Mouse (Mus musculus): ENCODE results near the gene Gipc2. TPM values are rescaled to one million over a fixed set of nuclear protein-coding genes. Genes with fewer than 3 reads are reported as not detected.

Gipc2 gene
- polyA plus RNA-seq, 1 experiment from 2014 or later, result 3.1 TPM

DNA sequence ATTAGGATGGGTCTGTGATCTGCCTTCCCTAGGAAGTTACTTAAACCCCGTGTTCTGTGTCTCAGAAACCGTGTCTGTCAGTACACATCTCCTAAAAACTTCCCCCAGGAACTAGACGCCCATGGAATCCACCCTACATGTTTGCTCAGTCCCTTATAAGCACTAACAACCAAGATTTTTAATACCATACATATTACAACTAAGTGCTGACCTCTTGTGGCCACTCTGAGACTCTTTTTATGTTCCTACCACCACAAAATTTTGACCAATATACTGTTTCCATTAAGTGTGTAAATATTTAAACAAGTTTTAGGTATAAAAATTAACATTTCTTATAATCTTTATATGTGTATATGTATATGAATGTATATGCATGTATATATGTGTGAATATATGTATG, 71.0 kb downstream of the Gipc2 start:
- ATAC-seq (ENCODE audit: insufficient number of reproducible peaks, insufficient read depth, low FRiP score, low TSS enrichment, low read depth), result no peak
- H3K9me3 ChIP-seq, result no peaks in the 10 kb centered on the region
- 0 out of 2 replicates have a peak, but pooled peaks cover 6% of the 10 kb centered on the region for H3K4me1 ChIP-seq
- no peak overlapping the region for H3K9ac ChIP-seq
- peaks cover 8% of the 10 kb centered on the region; the same call in 1 of the 2 replicates for H3K27me3 ChIP-seq
- no peak overlapping the region for H3K4me2 ChIP-seq
- no peak overlapping the region for H3K4me3 ChIP-seq
- no peaks in the 10 kb centered on the region for H3K36me3 ChIP-seq
- WGBS, result 4% methylated on average over 3 of the region's 3 CpGs
- H3K27ac ChIP-seq, result no peak overlapping the region

DNA sequence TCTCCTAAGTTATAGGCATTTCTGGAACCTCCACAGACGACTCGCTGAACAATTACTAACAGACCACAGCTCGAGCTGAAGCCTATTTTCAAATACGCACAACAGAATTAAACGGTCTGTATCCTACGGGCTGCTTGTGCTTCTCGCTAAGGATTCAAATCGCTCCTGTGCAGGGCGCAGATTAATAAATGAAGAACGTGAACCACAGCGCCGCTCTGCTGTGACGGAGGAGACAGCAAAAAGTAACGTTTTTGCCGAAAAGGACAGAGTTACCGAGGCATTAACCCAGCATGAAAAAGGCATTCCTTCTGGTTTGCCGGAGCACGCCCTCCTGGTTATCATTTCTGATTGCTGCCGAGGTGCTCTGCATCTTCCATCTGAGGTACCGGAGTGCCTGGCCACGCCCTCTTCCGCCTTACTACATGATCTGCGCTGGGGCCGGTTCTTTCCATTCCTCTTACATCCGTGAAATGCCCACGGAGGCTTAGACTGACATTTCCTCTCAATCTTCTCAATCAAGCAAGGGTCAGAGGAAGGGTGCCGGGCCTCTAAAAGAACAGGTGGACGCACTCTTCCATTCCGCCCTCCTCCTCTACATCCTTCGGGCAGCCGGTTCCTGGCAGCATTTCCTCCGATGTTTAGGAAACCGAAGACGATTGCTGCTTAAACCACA, 73.5 kb downstream of the Gipc2 start:
- H3K36me3 ChIP-seq, result no peaks in the 10 kb centered on the region
- WGBS, result 40% methylated on average over 34 of the region's 34 CpGs
- peak overlapping the region; percentile 55; the same call in 1 of the 2 replicates for H3K9ac ChIP-seq

DNA sequence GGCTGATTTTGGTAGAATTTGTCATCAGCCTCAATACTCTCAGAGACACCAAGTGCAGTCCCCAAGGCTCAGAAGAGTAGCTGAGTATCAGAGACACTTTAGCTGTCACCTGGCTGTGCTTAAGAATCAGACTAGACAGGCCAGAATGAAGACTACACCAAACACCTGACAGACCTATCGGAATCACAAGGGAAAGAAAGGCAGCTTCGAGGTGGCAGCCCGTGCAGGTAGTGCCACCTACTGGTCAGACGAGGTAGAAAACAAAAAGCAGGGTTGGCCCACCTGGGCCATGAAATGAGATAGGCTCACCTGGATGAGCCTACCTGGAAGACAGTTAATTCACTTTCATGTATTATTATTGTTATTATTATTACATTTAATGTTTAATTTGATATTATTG, 76.9 kb downstream of the Gipc2 start:
- H3K27ac ChIP-seq, result no peak overlapping the region
- no peak overlapping the region for H3K4me2 ChIP-seq
- WGBS, result 2% methylated on average over 4 of the region's 4 CpGs
- no peak overlapping the region for H3K4me3 ChIP-seq
- H3K4me1 ChIP-seq, result 0 out of 2 replicates have a peak, but pooled peaks cover 4% of the 10 kb centered on the region
- H3K9ac ChIP-seq, result no peak overlapping the region
- no peak for ATAC-seq (ENCODE audit: insufficient number of reproducible peaks, insufficient read depth, low FRiP score, low TSS enrichment, low read depth)
- H3K27me3 ChIP-seq, result peaks cover 6% of the 10 kb centered on the region; the same call in 1 of the 2 replicates
- H3K36me3 ChIP-seq, result no peaks in the 10 kb centered on the region
- H3K9me3 ChIP-seq, result no peaks in the 10 kb centered on the region

More for the DNA sequence above, 73.5 kb downstream of the Gipc2 start:
- Histone ChIP-seq H3K4me3 (peak overlapping the region; percentile 40), H3K4me1 (0 out of 2 replicates have a peak, but pooled peaks cover 5% of the 10 kb centered on the region), H3K27me3 (peaks cover 8% of the 10 kb centered on the region; the same call in 1 of the 2 replicates), H3K4me2 (peak overlapping the region; percentile 59), H3K9me3 (no peaks in the 10 kb centered on the region), H3K27ac (no peak overlapping the region)
- ATAC-seq (ENCODE audit: insufficient number of reproducible peaks, insufficient read depth, low FRiP score, low TSS enrichment, low read depth), result no peak

DNA sequence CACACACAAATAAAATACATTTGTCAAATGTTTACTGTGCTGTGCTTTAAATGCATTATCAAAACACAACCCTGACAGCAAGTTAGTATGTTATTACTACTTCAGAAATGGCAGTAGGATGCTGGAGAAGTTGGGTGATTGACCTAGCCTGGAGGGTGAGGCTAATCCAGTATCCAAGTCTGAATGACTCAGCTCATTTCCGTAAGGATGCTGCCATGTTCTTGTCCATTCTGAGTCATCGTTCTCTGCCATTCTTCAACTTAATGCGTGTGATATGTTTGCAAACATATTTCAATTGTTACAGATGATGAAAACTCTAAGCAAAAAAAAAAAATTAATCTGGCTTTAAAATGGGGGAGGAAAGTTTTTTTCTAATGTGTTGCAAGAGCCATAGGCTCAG, 84.6 kb downstream of the Gipc2 start:
- no peak overlapping the region for H3K27ac ChIP-seq
- WGBS, result 86% methylated on average over 3 of the region's 3 CpGs
- no peaks in the 10 kb centered on the region for H3K27me3 ChIP-seq

DNA sequence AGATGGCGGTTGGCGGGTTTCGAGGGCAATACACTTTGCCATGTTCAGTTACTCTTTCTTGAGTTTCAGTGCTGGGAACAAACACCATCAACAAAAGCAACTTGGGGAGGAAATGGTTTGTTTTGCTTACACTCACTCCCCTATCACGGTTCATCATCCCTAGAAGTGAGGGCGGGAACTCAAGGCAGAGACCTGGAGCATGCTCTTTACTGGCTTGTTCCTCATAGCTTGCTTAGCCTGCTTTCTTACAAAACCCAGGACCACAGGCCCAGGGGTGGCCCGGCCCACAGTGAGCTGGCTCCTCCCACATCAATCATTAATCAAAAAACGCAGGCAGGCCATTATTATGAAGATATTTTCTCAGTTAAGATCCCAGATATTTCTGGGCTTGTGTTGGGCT, 89.9 kb downstream of the Gipc2 start:
- no peaks in the 10 kb centered on the region for H3K36me3 ChIP-seq
- H3K9ac ChIP-seq, result no peak overlapping the region
- no peak for ATAC-seq (ENCODE audit: insufficient number of reproducible peaks, insufficient read depth, low FRiP score, low TSS enrichment, low read depth)
- 77% methylated on average over 7 of the region's 7 CpGs for WGBS
- H3K27me3 ChIP-seq, result no peaks in the 10 kb centered on the region
- H3K27ac ChIP-seq, result peak overlapping the region; percentile 24; the same call in 1 of the 2 replicates
- H3K4me2 ChIP-seq, result no peak overlapping the region
- H3K4me3 ChIP-seq, result no peak overlapping the region
- H3K9me3 ChIP-seq, result no peaks in the 10 kb centered on the region
- H3K4me1 ChIP-seq, result peaks cover 8% of the 10 kb centered on the region

More for the DNA sequence above, 84.6 kb downstream of the Gipc2 start:
- Histone ChIP-seq H3K36me3 (no peaks in the 10 kb centered on the region), H3K9me3 (no peaks in the 10 kb centered on the region), H3K4me2 (no peak overlapping the region), H3K4me3 (no peak overlapping the region), H3K9ac (no peak overlapping the region), H3K4me1 (peaks cover under 1% of the 10 kb centered on the region; the same call in 1 of the 2 replicates)
- ATAC-seq (ENCODE audit: insufficient number of reproducible peaks, insufficient read depth, low FRiP score, low TSS enrichment, low read depth), result no peak

DNA sequence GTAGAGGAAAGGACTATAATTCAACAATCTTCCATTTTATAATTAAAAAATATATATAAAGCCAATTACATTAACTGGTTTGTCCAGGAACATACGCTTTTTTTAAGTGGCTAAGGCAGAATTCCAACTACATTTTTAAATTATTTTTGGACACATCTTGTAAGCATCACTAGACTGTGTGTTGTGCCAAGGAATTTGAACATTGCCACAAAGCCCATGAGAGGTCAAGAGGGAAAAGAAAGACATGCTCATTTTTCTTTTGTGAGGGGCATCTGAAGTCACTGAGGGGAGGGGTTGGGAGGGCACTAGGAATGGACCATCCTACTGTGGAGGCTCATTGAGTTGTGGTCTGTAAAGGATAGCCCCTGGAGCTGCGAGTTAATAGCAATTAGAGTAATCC, 97.0 kb downstream of the Gipc2 start:
- Histone ChIP-seq H3K9me3 (no peaks in the 10 kb centered on the region), H3K4me1 (peaks cover 11% of the 10 kb centered on the region; the same call in 1 of the 2 replicates), H3K4me2 (no peak overlapping the region), H3K27me3 (peaks cover 20% of the 10 kb centered on the region), H3K9ac (no peak overlapping the region), H3K36me3 (no peaks in the 10 kb centered on the region), H3K4me3 (no peak overlapping the region), H3K27ac (no peak overlapping the region)
- ATAC-seq (ENCODE audit: insufficient number of reproducible peaks, insufficient read depth, low FRiP score, low TSS enrichment, low read depth), result no peak
- WGBS, result 76% methylated on average over 2 of the region's 2 CpGs

DNA sequence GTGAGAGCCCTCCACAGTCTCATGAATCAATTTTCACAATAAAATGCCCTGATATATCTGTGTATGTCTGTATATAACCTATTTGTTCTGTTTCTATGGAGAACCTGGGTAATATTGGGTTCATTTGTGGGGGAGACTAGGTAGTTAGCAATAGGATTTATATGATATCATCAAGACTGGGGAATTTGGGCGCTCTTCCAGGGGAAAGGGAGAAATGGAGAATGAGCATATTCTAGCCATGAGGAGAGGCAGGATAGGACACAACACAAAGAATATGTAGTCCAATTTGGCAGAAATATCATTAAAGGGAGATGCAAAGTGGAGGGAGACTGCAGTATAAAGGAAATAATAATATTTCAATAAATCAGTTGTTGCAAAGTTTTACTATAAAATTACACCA, 97.7 kb downstream of the Gipc2 start:
- Histone ChIP-seq H3K9ac (no peak overlapping the region), H3K4me2 (no peak overlapping the region), H3K4me3 (no peak overlapping the region), H3K4me1 (peaks cover 11% of the 10 kb centered on the region; the same call in 1 of the 2 replicates), H3K27ac (no peak overlapping the region), H3K9me3 (no peaks in the 10 kb centered on the region), H3K27me3 (peaks cover 20% of the 10 kb centered on the region), H3K36me3 (no peaks in the 10 kb centered on the region)
- ATAC-seq (ENCODE audit: insufficient number of reproducible peaks, insufficient read depth, low FRiP score, low TSS enrichment, low read depth), result no peak
- 91% methylated on average over 1 of the region's 1 CpGs for WGBS

DNA sequence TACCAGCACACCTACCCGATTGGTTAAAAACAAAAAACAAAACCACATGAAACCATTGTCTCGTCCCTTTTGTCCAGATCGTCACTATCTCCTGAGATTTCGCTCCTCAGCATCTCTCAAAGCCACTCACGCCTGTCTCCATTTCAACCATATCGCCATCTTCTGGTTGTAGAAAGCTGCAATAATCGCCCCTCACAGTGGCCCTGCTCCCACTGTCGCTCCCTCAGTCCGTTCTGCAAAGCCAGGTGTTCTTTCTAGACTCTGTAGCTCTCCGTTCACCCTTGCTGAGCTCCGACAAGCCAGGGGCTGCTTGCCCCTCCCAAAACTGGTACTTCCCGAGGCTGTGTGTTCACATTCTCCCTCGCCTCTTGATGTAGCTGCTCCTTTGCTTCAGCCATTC, 99.3 kb downstream of the Gipc2 start:
- Histone ChIP-seq H3K27ac (no peak overlapping the region), H3K9me3 (no peaks in the 10 kb centered on the region), H3K9ac (no peak overlapping the region), H3K4me3 (0 out of 2 replicates have a peak overlapping the region, but pooled peaks have one; percentile 3), H3K27me3 (peaks cover 20% of the 10 kb centered on the region), H3K4me2 (peak overlapping the region; percentile 48), H3K4me1 (peaks cover 11% of the 10 kb centered on the region; the same call in 1 of the 2 replicates), H3K36me3 (no peaks in the 10 kb centered on the region)
- no peak for ATAC-seq (ENCODE audit: insufficient number of reproducible peaks, insufficient read depth, low FRiP score, low TSS enrichment, low read depth)
- 28% methylated on average over 13 of the region's 13 CpGs for WGBS

DNA sequence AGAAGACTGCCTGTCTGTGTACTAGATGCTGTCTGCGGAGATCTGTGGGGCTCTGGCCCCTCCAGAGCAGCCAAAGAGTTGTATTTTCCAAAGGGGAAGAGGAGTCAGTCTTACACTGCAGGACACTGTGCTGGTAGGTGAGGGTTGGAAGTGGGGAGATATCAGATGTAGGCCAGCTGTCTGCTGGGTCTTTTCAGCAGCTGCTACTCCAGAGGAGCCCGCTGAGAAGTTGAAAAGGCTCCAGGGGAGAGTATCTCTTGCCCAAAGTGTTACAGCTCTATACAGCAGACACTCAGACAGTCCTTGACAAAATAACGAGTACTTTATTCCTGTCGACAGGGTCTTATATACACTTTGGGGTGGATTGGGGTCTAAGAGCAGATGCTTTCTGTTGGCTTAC, 100.2 kb downstream of the Gipc2 start:
- H3K27ac ChIP-seq, result no peak overlapping the region
- H3K36me3 ChIP-seq, result no peaks in the 10 kb centered on the region
- peaks cover 20% of the 10 kb centered on the region for H3K27me3 ChIP-seq
- no peak overlapping the region for H3K4me3 ChIP-seq
- no peak overlapping the region for H3K9ac ChIP-seq
- H3K9me3 ChIP-seq, result no peaks in the 10 kb centered on the region
- H3K4me1 ChIP-seq, result peaks cover 11% of the 10 kb centered on the region; the same call in 1 of the 2 replicates
- WGBS, result 72% methylated on average over 4 of the region's 4 CpGs
- ATAC-seq (ENCODE audit: insufficient number of reproducible peaks, insufficient read depth, low FRiP score, low TSS enrichment, low read depth), result no peak
- no peak overlapping the region for H3K4me2 ChIP-seq

DNA sequence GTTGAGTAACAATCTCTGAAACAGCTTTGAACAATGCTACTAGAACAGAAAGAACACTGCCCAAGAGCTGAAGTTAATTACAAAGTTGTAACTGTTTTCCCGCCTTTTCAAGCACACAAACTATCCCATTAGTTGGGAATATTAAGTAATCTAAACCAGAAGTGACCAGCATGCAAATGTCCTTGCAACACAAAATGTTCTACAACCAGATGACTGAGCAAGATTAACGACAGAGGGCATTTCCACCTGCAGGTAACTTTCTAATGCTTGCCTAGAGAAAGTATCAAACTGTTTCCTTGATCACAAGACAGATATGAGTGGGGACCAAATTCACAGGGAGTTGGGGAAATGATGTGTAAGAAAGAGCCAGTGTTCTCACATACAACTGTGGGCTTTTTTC, 101.9 kb downstream of the Gipc2 start:
- 71% methylated on average over 2 of the region's 2 CpGs for WGBS

DNA sequence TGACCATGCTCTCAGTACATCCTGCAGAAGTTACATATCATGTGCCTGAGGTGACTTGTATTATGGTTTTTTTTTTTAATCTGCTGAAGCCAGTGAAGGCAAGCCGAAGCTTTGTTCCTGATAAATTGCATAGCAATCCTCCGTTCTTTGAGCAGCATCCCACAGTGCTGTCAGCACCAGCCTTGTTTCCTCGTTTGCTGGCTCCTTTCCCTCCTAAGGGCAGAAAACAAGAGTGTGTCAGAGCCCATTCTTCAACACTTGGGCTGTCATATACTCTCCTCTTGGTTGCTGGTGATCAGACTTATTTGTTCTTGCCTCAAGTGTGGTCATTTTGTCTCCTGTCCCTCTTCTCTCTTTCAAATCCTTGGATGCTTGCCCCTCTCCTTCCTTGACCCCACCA, 103.2 kb downstream of the Gipc2 start:
- H3K4me3 ChIP-seq, result no peak overlapping the region
- peaks cover 20% of the 10 kb centered on the region for H3K27me3 ChIP-seq
- no peak overlapping the region for H3K9ac ChIP-seq
- WGBS, result 58% methylated on average over 3 of the region's 3 CpGs
- no peak overlapping the region for H3K4me2 ChIP-seq
- ATAC-seq (ENCODE audit: insufficient number of reproducible peaks, insufficient read depth, low FRiP score, low TSS enrichment, low read depth), result no peak
- no peak overlapping the region for H3K27ac ChIP-seq
- peaks cover 11% of the 10 kb centered on the region; the same call in 1 of the 2 replicates for H3K4me1 ChIP-seq
- no peaks in the 10 kb centered on the region for H3K36me3 ChIP-seq
- no peaks in the 10 kb centered on the region for H3K9me3 ChIP-seq

More for the DNA sequence above, 101.9 kb downstream of the Gipc2 start:
- Histone ChIP-seq H3K4me3 (no peak overlapping the region), H3K27ac (no peak overlapping the region), H3K4me1 (peaks cover 11% of the 10 kb centered on the region; the same call in 1 of the 2 replicates), H3K9me3 (no peaks in the 10 kb centered on the region), H3K9ac (no peak overlapping the region), H3K27me3 (peaks cover 20% of the 10 kb centered on the region), H3K4me2 (no peak overlapping the region), H3K36me3 (no peaks in the 10 kb centered on the region)
- ATAC-seq (ENCODE audit: insufficient number of reproducible peaks, insufficient read depth, low FRiP score, low TSS enrichment, low read depth), result no peak

DNA sequence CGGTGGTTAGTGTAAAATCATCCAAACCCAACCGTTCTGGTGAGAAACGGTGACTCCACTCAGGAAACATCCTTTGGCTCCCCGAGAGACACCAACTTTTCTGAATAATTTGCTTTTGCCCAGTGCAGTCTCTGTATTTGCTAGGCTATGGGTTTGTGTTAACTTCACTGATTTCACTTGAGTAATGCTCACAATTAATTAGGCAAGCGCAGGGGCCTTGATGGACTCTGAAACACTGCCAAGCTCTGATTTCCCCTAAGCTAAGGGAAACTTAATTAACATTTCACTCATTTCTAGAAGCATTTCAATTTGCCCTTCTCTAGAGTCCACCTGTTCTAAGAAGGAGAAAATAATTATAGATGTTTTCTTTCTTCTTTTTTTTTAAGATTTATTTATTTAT, 104.9 kb downstream of the Gipc2 start:
- Histone ChIP-seq H3K4me1 (no peaks in the 10 kb centered on the region; the same call in 1 of the 2 replicates), H3K4me2 (no peak overlapping the region), H3K27me3 (peaks cover 8% of the 10 kb centered on the region), H3K4me3 (no peak overlapping the region), H3K36me3 (no peaks in the 10 kb centered on the region), H3K27ac (no peak overlapping the region), H3K9ac (no peak overlapping the region), H3K9me3 (no peaks in the 10 kb centered on the region)
- WGBS, result 91% methylated on average over 5 of the region's 5 CpGs
- no peak for ATAC-seq (ENCODE audit: insufficient number of reproducible peaks, insufficient read depth, low FRiP score, low TSS enrichment, low read depth)
